Mouse (Mus musculus) intestine, embryonic 14.5 days (tissue): Measurements from ENCODE around the gene Rnf183. TPM values are rescaled to one million over a fixed set of nuclear protein-coding genes. Genes with fewer than 3 reads are reported as not detected.
A peak's percentile ranks its signal among the peaks of the same experiment; 100 is the strongest.

ENCODE experiments used
- ATAC-seq: fragments of 200-750 bp; cut with Nextera tagmentation; replicated peaks from 2 replicates; pipeline ENCODE4 v1.8.0; 2017; ENCODE audit warnings: low read depth, moderate number of reproducible peaks, moderate TSS enrichment, moderate library complexity; ENCODE audit not compliant: low FRiP score, low TSS enrichment
- DNase-seq: peaks from one replicate; pipeline ENCODE4 v3.0.0-alpha.2; 2018; ENCODE audit warnings: low spot score
- H3K27ac ChIP-seq: fragments of 300-500 bp; sonication (generic); 2 replicates; pipeline ENCODE4 v1.5.1; 2014; ENCODE audit warnings: low read depth, mild to moderate bottlenecking, control low read depth
- H3K27me3 ChIP-seq: fragments of 300-500 bp; sonication (generic); replicated peaks from 2 replicates; pipeline ENCODE4 v1.6.1; 2014; ENCODE audit warnings: low read length, control low read depth; ENCODE audit not compliant: control insufficient read depth, insufficient read depth
- H3K36me3 ChIP-seq: fragments of 300-500 bp; sonication (generic); 2 replicates; pipeline ENCODE4 v1.6.1; 2014; ENCODE audit warnings: low read length, control low read depth; ENCODE audit not compliant: control insufficient read depth, insufficient read depth
- H3K4me1 ChIP-seq: fragments of 300-500 bp; sonication (generic); replicated peaks from 2 replicates; pipeline ENCODE4 v1.6.1; 2014; ENCODE audit warnings: low read length, control low read depth, mixed read lengths; ENCODE audit not compliant: control insufficient read depth, insufficient read depth
- H3K4me2 ChIP-seq: fragments of 300-500 bp; sonication (generic); 2 replicates; pipeline ENCODE4 v1.6.1; 2014; ENCODE audit warnings: low read length
- H3K4me3 ChIP-seq: fragments of 300-500 bp; sonication (generic); 2 replicates; pipeline ENCODE4 v1.5.1; 2014; ENCODE audit warnings: low read depth, low read length, control low read depth, mixed read lengths
- H3K9ac ChIP-seq: fragments of 300-500 bp; sonication (generic); 2 replicates; pipeline ENCODE4 v1.6.1; 2014; ENCODE audit warnings: mild to moderate bottlenecking, low read length
- H3K9me3 ChIP-seq: fragments of 300-500 bp; sonication (generic); 2 replicates; pipeline ENCODE4 v1.6.1; 2016; ENCODE audit warnings: low read length, control low read depth; ENCODE audit not compliant: control insufficient read depth
- WGBS: fragments of 180-500 bp; shearing (Covaris S2); extraction: QIAGEN DNeasy Blood & Tissue Kit; methylation state at CpG from one replicate; pipeline ENCODE4 v1.1.7; 2014; 5-methylcytosine and 5-hydroxymethylcytosine counted together
- polyA plus RNA-seq: library from polyadenylated mRNA; unstranded; fragments of >200 nt; fragmentation: Nextera tagmentation; extraction: Ambion mirVana; gene quantifications from 2 replicates; pipeline ENCODE4 v1.2.1, GENCODE M21; 2014

Rnf183 gene
- polyA plus RNA-seq, 1 experiment from 2014 or later: not detected

GRCm38 (mm10) chr4:62470598-62471051, 35.6 kb upstream of the Rnf183 start, which contains the start of gene Wdr31:
Wdr31 (minus strand) TSS chr4:62470896.
- Histone ChIP-seq H3K4me1 (peaks cover 5% of the 10 kb centered on the region; the same call in 1 of the 2 replicates), H3K4me2 (peak within 1 kb of the TSS; percentile 64), H3K27me3 (no peaks in the 10 kb centered on the region), H3K36me3 (no peaks in the 10 kb centered on the region), H3K27ac (no peak within 1 kb of the TSS), H3K9me3 (peaks cover 5% of the 10 kb centered on the region; the same call in 1 of the 2 replicates), H3K9ac (peak within 1 kb of the TSS; percentile 52), H3K4me3 (peak within 1 kb of the TSS; percentile 55)
- ATAC-seq (peak; percentile 91), DNase-seq (peak; percentile 96)
- under 1% methylated on average over 30 of the region's 30 CpGs for WGBS

- no peak overlapping the region for H3K9ac ChIP-seq
- no peak overlapping the region for H3K4me2 ChIP-seq
- peaks cover 5% of the 10 kb centered on the region; the same call in 1 of the 2 replicates for H3K9me3 ChIP-seq
- peaks cover 5% of the 10 kb centered on the region; the same call in 1 of the 2 replicates for H3K4me1 ChIP-seq
- 94% methylated on average over 1 of the region's 1 CpGs for WGBS
- no peaks in the 10 kb centered on the region for H3K27me3 ChIP-seq
- DNase-seq (no peak), ATAC-seq (no peak)
- H3K27ac ChIP-seq: no peak overlapping the region
- no peak overlapping the region for H3K4me3 ChIP-seq
- 0 out of 2 replicates have a peak, but pooled peaks cover 2% of the 10 kb centered on the region for H3K36me3 ChIP-seq
Observed at GRCm38 (mm10) chr4:62468158-62468557, 33.1 kb upstream of the Rnf183 start.

- no peak overlapping the region for H3K27ac ChIP-seq
Observed at GRCm38 (mm10) chr4:62463124-62463523, 28.1 kb upstream of the Rnf183 start.

GRCm38 (mm10) chr4:62460348-62460747, 25.3 kb upstream of the Rnf183 start:
- Histone ChIP-seq H3K4me2 (no peak overlapping the region), H3K4me1 (no peaks in the 10 kb centered on the region), H3K9ac (no peak overlapping the region), H3K27ac (no peak overlapping the region), H3K27me3 (no peaks in the 10 kb centered on the region), H3K4me3 (no peak overlapping the region), H3K36me3 (0 out of 2 replicates have a peak, but pooled peaks cover 10% of the 10 kb centered on the region), H3K9me3 (no peaks in the 10 kb centered on the region)
- WGBS: 89% methylated on average over 8 of the region's 8 CpGs
- ATAC-seq: no peak
- no peak for DNase-seq

More at GRCm38 (mm10) chr4:62463124-62463523, 28.1 kb upstream of the Rnf183 start:
- Histone ChIP-seq H3K4me2 (no peak overlapping the region), H3K4me3 (no peak overlapping the region), H3K9me3 (no peaks in the 10 kb centered on the region; the same call in 1 of the 2 replicates), H3K9ac (no peak overlapping the region), H3K27me3 (no peaks in the 10 kb centered on the region), H3K36me3 (0 out of 2 replicates have a peak, but pooled peaks cover 10% of the 10 kb centered on the region), H3K4me1 (no peaks in the 10 kb centered on the region)
- WGBS: 86% methylated on average over 2 of the region's 2 CpGs
- DNase-seq (no peak), ATAC-seq (no peak)

- 0 out of 2 replicates have a peak, but pooled peaks cover 10% of the 10 kb centered on the region for H3K36me3 ChIP-seq
- H3K9me3 ChIP-seq: no peaks in the 10 kb centered on the region
- H3K4me1 ChIP-seq: no peaks in the 10 kb centered on the region
- ATAC-seq (no peak), DNase-seq (no peak)
- no peak overlapping the region for H3K9ac ChIP-seq
- no peak overlapping the region for H3K27ac ChIP-seq
- 59% methylated on average over 3 of the region's 3 CpGs for WGBS
- H3K4me3 ChIP-seq: no peak overlapping the region
- H3K4me2 ChIP-seq: no peak overlapping the region
- no peaks in the 10 kb centered on the region for H3K27me3 ChIP-seq
Observed at GRCm38 (mm10) chr4:62459081-62459480, 24.0 kb upstream of the Rnf183 start.

- Histone ChIP-seq H3K36me3 (0 out of 2 replicates have a peak, but pooled peaks cover 6% of the 10 kb centered on the region), H3K9me3 (no peaks in the 10 kb centered on the region), H3K27me3 (no peaks in the 10 kb centered on the region), H3K27ac (no peak overlapping the region), H3K9ac (no peak overlapping the region), H3K4me3 (no peak overlapping the region), H3K4me2 (no peak overlapping the region), H3K4me1 (no peaks in the 10 kb centered on the region)
- DNase-seq: no peak
- peak; percentile 71; the same call in 1 of the 2 replicates for ATAC-seq
- 57% methylated on average over 5 of the region's 5 CpGs for WGBS
Observed at GRCm38 (mm10) chr4:62454995-62455394, 19.9 kb upstream of the Rnf183 start.

GRCm38 (mm10) chr4:62440986-62441385, 5.9 kb upstream of the Rnf183 start:
- H3K9me3 ChIP-seq: no peaks in the 10 kb centered on the region
- WGBS: 62% methylated on average over 4 of the region's 4 CpGs
- H3K4me3 ChIP-seq: no peak overlapping the region
- no peak for DNase-seq
- no peak overlapping the region for H3K9ac ChIP-seq
- no peak for ATAC-seq
- no peak overlapping the region for H3K4me2 ChIP-seq
- no peaks in the 10 kb centered on the region for H3K36me3 ChIP-seq
- H3K27ac ChIP-seq: no peak overlapping the region
- H3K4me1 ChIP-seq: no peaks in the 10 kb centered on the region
- no peaks in the 10 kb centered on the region for H3K27me3 ChIP-seq

GRCm38 (mm10) chr4:62440544-62440943, 5.5 kb upstream of the Rnf183 start:
- DNase-seq (no peak), ATAC-seq (no peak)
- Histone ChIP-seq H3K27me3 (no peaks in the 10 kb centered on the region), H3K4me3 (no peak overlapping the region), H3K4me2 (no peak overlapping the region), H3K36me3 (no peaks in the 10 kb centered on the region), H3K9ac (no peak overlapping the region), H3K9me3 (no peaks in the 10 kb centered on the region), H3K27ac (no peak overlapping the region), H3K4me1 (no peaks in the 10 kb centered on the region)
- WGBS: 75% methylated on average over 4 of the region's 4 CpGs

GRCm38 (mm10) chr4:62439793-62440192, 4.7 kb upstream of the Rnf183 start:
- H3K27me3 ChIP-seq: no peaks in the 10 kb centered on the region
- DNase-seq: no peak
- no peak overlapping the region for H3K4me3 ChIP-seq
- no peaks in the 10 kb centered on the region for H3K36me3 ChIP-seq
- H3K4me1 ChIP-seq: no peaks in the 10 kb centered on the region
- H3K9me3 ChIP-seq: no peaks in the 10 kb centered on the region
- H3K9ac ChIP-seq: no peak overlapping the region
- WGBS: 63% methylated on average over 4 of the region's 4 CpGs
- no peak overlapping the region for H3K4me2 ChIP-seq
- no peak for ATAC-seq
- H3K27ac ChIP-seq: no peak overlapping the region
